Mouse (Mus musculus): ENCODE measurements around the gene Psmb3.

Psmb3 gene

DNA sequence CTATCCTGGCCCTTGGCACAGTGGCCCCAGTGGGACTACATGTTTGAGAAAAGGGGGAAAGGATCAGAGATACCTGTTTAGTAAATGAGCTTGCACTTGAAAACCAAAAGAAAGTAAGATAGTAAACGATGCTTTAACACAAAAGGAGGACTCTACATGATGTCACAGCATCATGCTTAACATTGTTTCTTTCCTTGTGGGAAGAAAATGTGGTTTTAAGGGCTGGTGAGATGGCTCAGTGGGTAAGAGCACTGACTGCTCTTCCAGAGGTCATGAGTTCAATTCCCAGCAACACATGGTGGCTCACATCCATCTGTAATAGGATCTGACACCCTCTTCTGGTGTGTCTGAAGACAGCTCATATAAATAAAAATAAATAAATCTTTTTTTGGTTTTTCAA, 54.9 kb downstream of the Psmb3 start:
- no peak for DNase-seq

DNA sequence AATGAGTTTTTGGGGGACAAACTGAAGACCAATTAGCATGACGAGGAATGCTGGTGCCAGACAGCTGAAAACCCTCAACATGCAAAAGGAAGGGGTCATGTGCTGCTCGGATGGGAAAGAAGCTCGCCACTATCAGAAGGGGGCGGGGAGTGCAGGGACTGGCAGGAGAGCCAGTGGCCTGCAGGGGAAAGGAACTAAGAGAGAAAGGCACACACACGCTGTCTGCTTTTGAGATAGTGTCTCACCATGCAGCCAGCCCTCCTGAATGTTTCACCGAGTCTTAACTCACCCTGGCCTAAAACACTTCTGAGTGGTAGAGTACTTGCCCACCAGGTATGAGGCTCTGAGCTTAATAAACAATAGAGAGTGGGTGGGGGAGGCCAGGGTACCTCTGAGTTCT, 55.7 kb downstream of the Psmb3 start:
- DNase-seq, result no peak

DNA sequence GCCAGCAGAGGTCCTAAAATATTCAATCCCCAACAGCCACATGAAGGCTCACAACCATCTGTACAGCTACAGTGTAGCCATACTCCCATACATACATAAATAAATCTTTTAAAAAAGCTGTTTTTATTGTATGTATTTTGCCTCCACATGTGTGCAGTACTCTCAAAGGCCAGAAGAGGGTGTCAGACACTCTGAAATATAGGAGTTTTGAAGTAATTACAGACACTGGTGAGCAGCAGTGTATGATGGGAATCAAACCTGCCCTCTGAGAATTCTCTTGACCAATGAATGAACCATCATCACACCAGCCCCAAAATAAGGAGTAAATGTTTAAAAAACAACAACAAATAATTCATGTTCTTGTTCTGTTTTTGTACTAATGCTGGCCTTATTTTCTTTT, 58.4 kb downstream of the Psmb3 start:
- no peak for DNase-seq
